Mouse (Mus musculus) natural killer cell, adult 2 months (primary cell): ENCODE data around the gene Vmn1r181.
"Not testable (repeated sequence)": the region's sequence is repeated elsewhere in the genome, so short reads cannot be mapped to it uniquely, and the experiment has no call there.

Source experiments
- DNase-seq, 2 experiments: peaks; one replicate each; pipeline ENCODE4 v3.0.0; 2022; ENCODE audit warnings: low spot score in 2 of 2

Vmn1r181 gene

GRCm38 (mm10) chr7:23974315-23974714 lies at the start of gene Vmn1r181:
Gene Vmn1r181 (plus strand): TSS chr7:23974615.
- not testable (repeated sequence) for DNase-seq

GRCm38 (mm10) chr7:23926678-23927077 lies 47.7 kb upstream of the Vmn1r181 start, which contains the start of gene Vmn1r179:
Gene Vmn1r179 (plus strand): TSS chr7:23926978.
- no peak for DNase-seq

- DNase-seq = no peak
Observed at GRCm38 (mm10) chr7:23950332-23950731, 24.1 kb upstream of the Vmn1r181 start, which contains the start of gene Vmn1r180. Gene Vmn1r180 (plus strand): TSS chr7:23950632.

- peak in 1 of 2 experiments; percentile 4 for DNase-seq
Observed at GRCm38 (mm10) chr7:23968044-23968443, 6.4 kb upstream of the Vmn1r181 start.

GRCm38 (mm10) chr7:24001391-24001790 lies 27.0 kb downstream of the Vmn1r181 start, which contains the start of gene V1rd19:
Gene V1rd19 (plus strand): TSS chr7:24001691.
- DNase-seq = no peak
